Comparison of ENCODE assay signal across 8 mouse cellular contexts in the genomic region with DNA sequence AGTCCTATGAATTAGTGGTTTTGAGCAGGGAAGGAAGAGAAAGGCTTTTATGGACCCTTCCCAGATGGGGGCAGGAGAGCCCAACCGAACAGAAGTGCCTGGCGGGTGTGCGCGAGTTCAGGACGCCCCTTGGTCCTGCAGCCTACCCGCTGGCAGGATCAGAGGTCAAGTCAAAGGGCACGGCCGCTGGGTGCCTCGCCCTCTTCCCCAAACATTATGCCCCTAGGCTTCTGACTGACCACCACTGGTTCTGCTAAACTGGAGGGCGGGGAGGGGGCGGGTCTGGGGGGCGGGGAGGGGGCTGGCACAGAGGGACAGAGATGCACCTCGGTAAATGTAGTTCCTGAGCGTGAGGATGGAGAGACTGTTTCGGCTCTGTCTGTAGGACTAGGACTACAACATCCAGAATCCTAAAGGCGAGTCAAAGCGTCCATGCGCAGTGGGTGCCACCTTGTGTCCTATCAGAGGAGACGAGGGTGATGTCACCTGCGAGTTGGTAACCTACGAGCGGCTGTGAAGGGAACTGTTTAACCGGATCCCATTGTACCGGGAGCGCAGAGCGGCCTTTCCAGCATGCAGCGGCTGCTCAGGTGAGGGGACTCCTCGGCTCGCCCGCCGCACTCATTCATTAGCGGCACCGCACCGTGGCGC. TPM values are rescaled to one million over a fixed set of nuclear protein-coding genes. Genes with fewer than 3 reads are reported as not detected.
DNase-seq lines count a peak whose midpoint lies in the region; ATAC-seq and TF ChIP-seq lines count a peak whose summit lies in the region.

Daam1 (plus strand) TSS at position 472 of the 651 bp plus-strand sequence.

- peaks cover 12% of the 10 kb centered on the region; the same call in 1 of the 2 replicates for H3K79me2 ChIP-seq in CH12.LX (replicated peaks; ENCODE audit: control insufficient read depth, extremely low read depth, insufficient read depth, poor library complexity, severe bottlenecking)

- TF ChIP-seq RAD21 in CH12.LX (IDR thresholded peaks at IDR 0.05; ENCODE audit: low read depth, low read length): peak; percentile 52

- peak; percentile 82 for TF ChIP-seq POLR2A in CH12.LX (IDR thresholded peaks at IDR 0.05; ENCODE audit: low read depth, low read length)

- peak; percentile 100 for ATAC-seq in forebrain, embryonic 11.5 days (replicated peaks; ENCODE audit: low FRiP score)
- ATAC-seq in heart, embryonic 16.5 days (replicated peaks; ENCODE audit: extremely low read depth, insufficient read depth, low FRiP score): peak; percentile 99
- peak; percentile 95 for ATAC-seq in liver, embryonic 15.5 days (ENCODE audit: insufficient read depth)
- ATAC-seq in neural tube, embryonic 12.5 days (ENCODE audit: low FRiP score, low read depth): peak; percentile 99

- H3K4me3 ChIP-seq in CH12.LX (replicated peaks in 1 of 3; ENCODE audit: low read depth in 2 of 3, low read length in 2 of 3, poor library complexity in 1 of 3): peak within 1 kb of the TSS; percentile 83 to 94 (median 88)
- H3K4me3 ChIP-seq in forebrain, embryonic 11.5 days (ENCODE audit: low read depth, low read length): peak within 1 kb of the TSS; percentile 85
- peak within 1 kb of the TSS; percentile 81 for H3K4me3 ChIP-seq in heart, embryonic 16.5 days (ENCODE audit: low read length)
- peak within 1 kb of the TSS; percentile 90 for H3K4me3 ChIP-seq in liver, embryonic 15.5 days (replicated peaks)
- H3K4me3 ChIP-seq in neural tube, embryonic 12.5 days: peak within 1 kb of the TSS; percentile 79

- peaks cover 2 to 36% of the 10 kb centered on the region in 2 experiments; a peak in 3 of 4 replicates for H3K4me1 ChIP-seq in CH12.LX (ENCODE audit: control insufficient read depth in 1 of 2, insufficient read depth in 2 of 2)
- peaks cover 6% of the 10 kb centered on the region; the same call in 1 of the 2 replicates for H3K4me1 ChIP-seq in forebrain, embryonic 11.5 days (replicated peaks; ENCODE audit: control insufficient read depth, insufficient read depth, low read length)
- peaks cover 29% of the 10 kb centered on the region for H3K4me1 ChIP-seq in heart, embryonic 16.5 days (ENCODE audit: control insufficient read depth, insufficient read depth, low read length)
- H3K4me1 ChIP-seq in liver, embryonic 15.5 days (replicated peaks): peaks cover 55% of the 10 kb centered on the region
- peaks cover 12% of the 10 kb centered on the region for H3K4me1 ChIP-seq in neural tube, embryonic 12.5 days

- H3K27ac ChIP-seq in CH12.LX (ENCODE audit: insufficient read depth, low read depth): no peak within 1 kb of the TSS; the same call in 1 of the 2 replicates
- peak within 1 kb of the TSS; percentile 88 for H3K27ac ChIP-seq in forebrain, embryonic 11.5 days (ENCODE audit: low read depth, low read length)
- H3K27ac ChIP-seq in heart, embryonic 16.5 days (ENCODE audit: low read length): peak within 1 kb of the TSS; percentile 92
- peak within 1 kb of the TSS; percentile 97 for H3K27ac ChIP-seq in liver, embryonic 15.5 days (replicated peaks)
- peak within 1 kb of the TSS; percentile 91 for H3K27ac ChIP-seq in neural tube, embryonic 12.5 days

- TF ChIP-seq EP300 in CH12.LX (IDR thresholded peaks at IDR 0.05; ENCODE audit: low read length): no peak

- peak within 1 kb of the TSS; percentile 76 for H3K9ac ChIP-seq in CH12.LX (ENCODE audit: insufficient read depth, low read depth)
- peak within 1 kb of the TSS; percentile 87 for H3K9ac ChIP-seq in forebrain, embryonic 11.5 days (ENCODE audit: low read length)
- H3K9ac ChIP-seq in heart, embryonic 16.5 days (ENCODE audit: low read length): peak within 1 kb of the TSS; percentile 95
- peak within 1 kb of the TSS; percentile 85 for H3K9ac ChIP-seq in liver, embryonic 15.5 days
- peak within 1 kb of the TSS; percentile 91 for H3K9ac ChIP-seq in neural tube, embryonic 12.5 days

- H3K27me3 ChIP-seq in CH12.LX (replicated peaks): peaks cover 5% of the 10 kb centered on the region
- H3K27me3 ChIP-seq in forebrain, embryonic 11.5 days (ENCODE audit: control insufficient read depth, insufficient read depth, low read length): no peaks in the 10 kb centered on the region
- H3K27me3 ChIP-seq in heart, embryonic 16.5 days (ENCODE audit: control insufficient read depth, insufficient read depth, low read length): no peaks in the 10 kb centered on the region
- H3K27me3 ChIP-seq in liver, embryonic 15.5 days: 0 out of 2 replicates have a peak, but pooled peaks cover 6% of the 10 kb centered on the region
- no peaks in the 10 kb centered on the region for H3K27me3 ChIP-seq in neural tube, embryonic 12.5 days (replicated peaks)

- DNase-seq in CH12.LX (ENCODE audit: extremely low read depth): peak; percentile 99
- peak; percentile 94 for DNase-seq in c-Kit-positive CD71-positive TER-119-negative erythroid progenitor cells, embryonic 14.5 days (ENCODE audit: low read depth)
- peak; percentile 94 for DNase-seq in forebrain, embryonic 11.5 days (ENCODE audit: low spot score)
- DNase-seq in kidney, postnatal 36 days: peak; percentile 92 to 99
- DNase-seq in telencephalon, adult 2 months (ENCODE audit: low read depth, low spot score): peak; percentile 99

- WGBS in forebrain, embryonic 11.5 days: under 1% methylated on average over 35 of the region's 35 CpGs
- under 1% methylated on average over 35 of the region's 35 CpGs for WGBS in heart, embryonic 16.5 days
- under 1% methylated on average over 35 of the region's 35 CpGs for WGBS in liver, embryonic 15.5 days (ENCODE audit: insufficient replicate concordance)
- under 1% methylated on average over 34 of the region's 35 CpGs for WGBS in neural tube, embryonic 12.5 days

- H3K9me3 ChIP-seq in CH12.LX (replicated peaks; ENCODE audit: low read length): no peaks in the 10 kb centered on the region
- H3K9me3 ChIP-seq in forebrain, embryonic 11.5 days (ENCODE audit: control insufficient read depth, low read length): no peaks in the 10 kb centered on the region
- no peaks in the 10 kb centered on the region for H3K9me3 ChIP-seq in heart, embryonic 16.5 days (replicated peaks; ENCODE audit: control insufficient read depth, low read length)
- H3K9me3 ChIP-seq in liver, embryonic 15.5 days (replicated peaks): no peaks in the 10 kb centered on the region
- no peaks in the 10 kb centered on the region for H3K9me3 ChIP-seq in neural tube, embryonic 12.5 days

- peaks cover 0 to 8% of the 10 kb centered on the region in 2 experiments for H3K36me3 ChIP-seq in CH12.LX (replicated peaks in 1 of 2; ENCODE audit: control insufficient read depth in 1 of 2, insufficient read depth in 1 of 2, low read length in 1 of 2)
- H3K36me3 ChIP-seq in forebrain, embryonic 11.5 days (ENCODE audit: control insufficient read depth, insufficient read depth, low read length): no peaks in the 10 kb centered on the region
- 0 out of 2 replicates have a peak, but pooled peaks cover 2% of the 10 kb centered on the region for H3K36me3 ChIP-seq in heart, embryonic 16.5 days (ENCODE audit: control insufficient read depth, insufficient read depth)
- no peaks in the 10 kb centered on the region for H3K36me3 ChIP-seq in liver, embryonic 15.5 days (replicated peaks)
- H3K36me3 ChIP-seq in neural tube, embryonic 12.5 days: no peaks in the 10 kb centered on the region

- in situ Hi-C loops in CH12.LX (cut with MboI; ENCODE audit: low pct_ligation_motif_present, low pct_unique_long_range_greater_than_20kb, low sequenced_read_pairs): no loop called here

- dilution Hi-C loops in CH12.LX (cut with MboI; ENCODE audit: extremely low pct_ligation_motif_present, extremely low pct_unique_long_range_greater_than_20kb, low sequenced_read_pairs): no loop called here

- peak in 1 of 2 experiments; percentile 54; a peak in 2 of 4 replicates for TF ChIP-seq CTCF in CH12.LX (conservative IDR thresholded peaks at IDR 0.05 in 1 of 2, IDR thresholded peaks at IDR 0.05 in 1 of 2; ENCODE audit: low read depth in 2 of 2, low read length in 2 of 2)

- H3K4me2 ChIP-seq in CH12.LX (ENCODE audit: insufficient read depth, low read depth, poor library complexity, severe bottlenecking): peak within 1 kb of the TSS; percentile 100
- peak within 1 kb of the TSS; percentile 97 for H3K4me2 ChIP-seq in forebrain, embryonic 11.5 days (ENCODE audit: low read depth, low read length, severe bottlenecking)
- H3K4me2 ChIP-seq in heart, embryonic 16.5 days (ENCODE audit: low read depth, low read length): peak within 1 kb of the TSS; percentile 81
- H3K4me2 ChIP-seq in liver, embryonic 15.5 days: peak within 1 kb of the TSS; percentile 95
- peak within 1 kb of the TSS; percentile 83 for H3K4me2 ChIP-seq in neural tube, embryonic 12.5 days (replicated peaks)

TF ChIP-seq in CH12.LX, 34 proteins besides CTCF, POLR2A, EP300 and RAD21 (continues in another document):
- TF ChIP-seq POLR2AphosphoS2 (IDR thresholded peaks at IDR 0.05; ENCODE audit: low read depth, low read length): no peak; the same call in 1 of the 2 replicates
- no peak for TF ChIP-seq USF1 (IDR thresholded peaks at IDR 0.05; ENCODE audit: low read depth, low read length)
- peak; percentile 85 for TF ChIP-seq JUN (IDR thresholded peaks at IDR 0.05; ENCODE audit: insufficient read depth, low read depth, low read length)
- peak; percentile 37; the same call in 1 of the 2 replicates for TF ChIP-seq MAZ (IDR thresholded peaks at IDR 0.05; ENCODE audit: low read depth, low read length)
- TF ChIP-seq PAX5 (IDR thresholded peaks at IDR 0.05; ENCODE audit: low read length): no peak
- no peak for TF ChIP-seq MAFK (IDR thresholded peaks at IDR 0.05; ENCODE audit: insufficient replicate concordance, low read length)
- TF ChIP-seq ZMIZ1 (IDR thresholded peaks at IDR 0.05; ENCODE audit: low read depth, low read length): peak; percentile 93
- peak; percentile 90 for TF ChIP-seq TBP (conservative IDR thresholded peaks at IDR 0.05; ENCODE audit: low read depth, low read length)
- TF ChIP-seq KAT2A (IDR thresholded peaks at IDR 0.05; ENCODE audit: insufficient replicate concordance, low read length): peak; percentile 95; the same call in 1 of the 2 replicates
- TF ChIP-seq MAX (IDR thresholded peaks at IDR 0.05; ENCODE audit: low read length): peak; percentile 56; the same call in 1 of the 2 replicates
- no peak for TF ChIP-seq CHD1 (IDR thresholded peaks at IDR 0.05; ENCODE audit: low read depth, low read length)
- 0 out of 2 replicates have a peak, but pooled peaks have one; percentile 68 for TF ChIP-seq UBTF (IDR thresholded peaks at IDR 0.05; ENCODE audit: low read depth, low read length)
- 0 out of 2 replicates have a peak, but pooled peaks have one; percentile 30 for TF ChIP-seq CHD2 (IDR thresholded peaks at IDR 0.05; ENCODE audit: low read length)

RNA-seq across cellular contexts. Expression of gene Daam1, which starts in this region (rescaled TPM):
- 7.6 and 10.7 TPM in 2 replicates for total RNA-seq in CH12.LX (2012; rRNA removed)
- total RNA-seq in CH12.LX (2014; rRNA removed): 23.6 and 26.5 TPM in 2 replicates
- polyA plus RNA-seq in CH12.LX (2012; ENCODE audit: insufficient read length, low read depth): 23.2 and 27.9 TPM in 2 replicates
- 16.8 and 17.7 TPM in 2 replicates for polyA plus RNA-seq in forebrain, embryonic 11.5 days (2014; fragmentation: Nextera tagmentation; extraction: Ambion mirVana)
- 21.6 and 21.7 TPM in 2 replicates for polyA plus RNA-seq in heart, embryonic 16.5 days (2015; fragmentation: Nextera tagmentation; extraction: Ambion mirVana)
- 8.8 and 9.2 TPM in 2 replicates for polyA plus RNA-seq in liver, embryonic 15.5 days (2015; fragmentation: Nextera tagmentation; extraction: Ambion mirVana)
- 16.1 and 17.3 TPM in 2 replicates for polyA plus RNA-seq in neural tube, embryonic 12.5 days (2016; fragmentation: Nextera tagmentation; extraction: Ambion mirVana)
